In genomic region chr2:167373266-167373665, GRCm38 (mm10) we compare ENCODE assay signal across 8 mouse cellular contexts. TPM values are rescaled to one million over a fixed set of nuclear protein-coding genes. Genes with fewer than 3 reads are reported as not detected.
DNase-seq lines count a peak whose midpoint lies in the region; ATAC-seq and TF ChIP-seq lines count a peak whose summit lies in the region.
"Had no signal": no experiment of that assay in that cellular context is flagged by ENCODE, and none has a peak within 500 bp of the region (broad histone marks: within the 10 kb centered on the region; RNA-seq: fewer than 3 reads in every experiment).

No protein-coding gene starts in this region.

- H3K27ac ChIP-seq in gastrocnemius, adult 2 months = peak overlapping the region; percentile 57
- no peak overlapping the region for H3K27ac ChIP-seq in liver, embryonic 11.5 days (ENCODE audit: low read depth, low read length)
- H3K27ac ChIP-seq in intestine, postnatal 0 days (ENCODE audit: low read depth, low read length) = no peak overlapping the region
- H3K27ac ChIP-seq: midbrain, embryonic 12.5 days had no signal

- H3K9ac ChIP-seq in liver, embryonic 11.5 days (ENCODE audit: low read depth, low read length) = no peak overlapping the region
- H3K9ac ChIP-seq in intestine, postnatal 0 days (ENCODE audit: low read depth, low read length) = no peak overlapping the region
- H3K9ac ChIP-seq: midbrain, embryonic 12.5 days had no signal

- intact Hi-C loops in gastrocnemius, adult 2 months (cut with DNase I) = no loop called here
- intact Hi-C loops in left cerebral cortex, postnatal 4 days (cut with DNase I) = no loop called here

- no peaks in the 10 kb centered on the region for H3K9me3 ChIP-seq in liver, embryonic 11.5 days (ENCODE audit: control insufficient read depth, low read length)
- no peaks in the 10 kb centered on the region for H3K9me3 ChIP-seq in intestine, postnatal 0 days (ENCODE audit: control insufficient read depth)
- H3K9me3 ChIP-seq: midbrain, embryonic 12.5 days had no signal

- TF ChIP-seq POLR2A in lung, adult 2 months (IDR thresholded peaks at IDR 0.05; ENCODE audit: borderline replicate concordance, extremely low read depth, low read depth, low read length) = no peak

- no peaks in the 10 kb centered on the region for H3K27me3 ChIP-seq in liver, embryonic 11.5 days (replicated peaks; ENCODE audit: control insufficient read depth, insufficient read depth, low read length)
- no peaks in the 10 kb centered on the region for H3K27me3 ChIP-seq in intestine, postnatal 0 days (replicated peaks; ENCODE audit: control insufficient read depth, insufficient read depth, low read length)
- H3K27me3 ChIP-seq: midbrain, embryonic 12.5 days had no signal

- DNase-seq in lung, postnatal 10 days = peak; percentile 58
- no peak for DNase-seq in lung, adult 2 months
- peak; percentile 93 to 94 for DNase-seq in cerebellum, adult 18-20 months
- peak; percentile 82 for DNase-seq in gastrocnemius, adult 2 months
- DNase-seq in left cerebral cortex, postnatal 4 days = peak; percentile 83
- no peak for DNase-seq in liver, embryonic 11.5 days (ENCODE audit: low spot score)

- no peak overlapping the region for H3K4me3 ChIP-seq in lung, adult 2 months (replicated peaks; ENCODE audit: extremely low read depth, low read depth, low read length)
- no peak overlapping the region for H3K4me3 ChIP-seq in gastrocnemius, adult 2 months
- H3K4me3 ChIP-seq in liver, embryonic 11.5 days (ENCODE audit: low read depth, low read length) = no peak overlapping the region
- H3K4me3 ChIP-seq in intestine, postnatal 0 days (ENCODE audit: low read depth, low read length) = no peak overlapping the region
- H3K4me3 ChIP-seq: midbrain, embryonic 12.5 days had no signal

- H3K4me1 ChIP-seq in lung, adult 2 months (ENCODE audit: control insufficient read depth, insufficient read depth, low read length) = no peaks in the 10 kb centered on the region
- no peaks in the 10 kb centered on the region for H3K4me1 ChIP-seq in liver, embryonic 11.5 days (replicated peaks; ENCODE audit: control insufficient read depth, insufficient read depth, low read length)
- no peaks in the 10 kb centered on the region; the same call in 1 of the 2 replicates for H3K4me1 ChIP-seq in intestine, postnatal 0 days (replicated peaks; ENCODE audit: control insufficient read depth, insufficient read depth, low read length)
- H3K4me1 ChIP-seq: midbrain, embryonic 12.5 days had no signal

- H3K4me2 ChIP-seq in liver, embryonic 11.5 days = no peak overlapping the region
- H3K4me2 ChIP-seq in intestine, postnatal 0 days (replicated peaks; ENCODE audit: low read depth) = no peak overlapping the region
- H3K4me2 ChIP-seq: midbrain, embryonic 12.5 days had no signal

- no peak for ATAC-seq in liver, embryonic 11.5 days (replicated peaks; ENCODE audit: low FRiP score)
- ATAC-seq in intestine, postnatal 0 days = no peak

- 59% methylated on average over 5 of the region's 5 CpGs for WGBS in lung, adult 2 months
- WGBS in liver, embryonic 11.5 days = 79% methylated on average over 5 of the region's 5 CpGs
- WGBS in intestine, postnatal 0 days = 59% methylated on average over 5 of the region's 5 CpGs

- no peak for TF ChIP-seq CTCF in lung, adult 2 months (IDR thresholded peaks at IDR 0.05; ENCODE audit: insufficient read depth, low read length)
- no peak for TF ChIP-seq CTCF in gastrocnemius, adult 2 months (IDR thresholded peaks at IDR 0.05)
- TF ChIP-seq CTCF in intestine, postnatal 0 days (IDR thresholded peaks at IDR 0.05; ENCODE audit: low read depth) = no peak

- H3K36me3 ChIP-seq in liver, embryonic 11.5 days (ENCODE audit: control insufficient read depth, insufficient read depth, low read length) = no peaks in the 10 kb centered on the region
- no peaks in the 10 kb centered on the region for H3K36me3 ChIP-seq in intestine, postnatal 0 days (ENCODE audit: control insufficient read depth, insufficient read depth)
- H3K36me3 ChIP-seq: midbrain, embryonic 12.5 days had no signal

RNA-seq across cellular contexts. Expression of gene B4galt5, which starts 24.3 kb away (rescaled TPM):
- polyA plus RNA-seq in lung, adult 2 months (2012; rRNA removed) = 17.7 and 20.5 TPM in 2 replicates
- total RNA-seq in gastrocnemius, adult 2 months (2021) = 10 to 100 TPM in 1 of 2 experiments, 1 to 10 TPM in 1; 7.8 to 10.6 TPM
- total RNA-seq in left cerebral cortex, postnatal 4 days (2021) = 10 to 100 TPM; 77.2 to 80.4 TPM
- 8.0 and 11.8 TPM in 2 replicates for polyA plus RNA-seq in liver, embryonic 11.5 days (2014; fragmentation: Nextera tagmentation; extraction: Ambion mirVana)
- polyA plus RNA-seq in intestine, postnatal 0 days (2015; fragmentation: Nextera tagmentation; extraction: Ambion mirVana) = 22.4 and 26.6 TPM in 2 replicates

RNA-seq across cellular contexts. Expression of gene Slc9a8, which starts 48.2 kb away (rescaled TPM):
- polyA plus RNA-seq in lung, adult 2 months (2012; rRNA removed) = 32.0 and 41.7 TPM in 2 replicates
- 10 to 100 TPM; 25.0 to 30.4 TPM for total RNA-seq in gastrocnemius, adult 2 months (2021)
- total RNA-seq in left cerebral cortex, postnatal 4 days (2021) = 10 to 100 TPM; 33.9 to 42.1 TPM
- 22.0 and 23.8 TPM in 2 replicates for polyA plus RNA-seq in liver, embryonic 11.5 days (2014; fragmentation: Nextera tagmentation; extraction: Ambion mirVana)
- polyA plus RNA-seq in intestine, postnatal 0 days (2015; fragmentation: Nextera tagmentation; extraction: Ambion mirVana) = 14.9 and 15.7 TPM in 2 replicates

Comparison
In these comparisons a context has a peak if more than half of its experiments do, and no peak if none do; other contexts are left out.
1. DNase-seq: peak in lung, postnatal 10 days (single experiment), cerebellum, adult 18-20 months (2 of 2), gastrocnemius, adult 2 months (single experiment) and left cerebral cortex, postnatal 4 days (single experiment); none in lung, adult 2 months (single experiment) and liver, embryonic 11.5 days (single experiment).